Mouse (Mus musculus) megakaryocyte, embryonic 14.5 days (primary cell): ENCODE results near the gene Mfsd6. TPM values are rescaled to one million over a fixed set of nuclear protein-coding genes. Genes with fewer than 3 reads are reported as not detected.

Experiments used
- H3K27me3 ChIP-seq: replicated peaks from 2 replicates; pipeline ENCODE3; 2012; ENCODE audit warnings: inconsistent platforms
- H3K36me3 ChIP-seq: replicated peaks from 2 replicates; pipeline ENCODE3; 2012; ENCODE audit warnings: low read length, inconsistent platforms, mixed read lengths
- H3K4me1 ChIP-seq: 2 replicates; pipeline ENCODE4 v1.6.1; 2012; ENCODE audit warnings: inconsistent platforms
- H3K4me3 ChIP-seq: replicated peaks from 2 replicates; pipeline ENCODE3; 2012; ENCODE audit warnings: moderate library complexity, mild to moderate bottlenecking, inconsistent platforms
- H3K9me3 ChIP-seq: 2 replicates; pipeline ENCODE4 v1.6.1; 2012; ENCODE audit warnings: inconsistent platforms
- FLI1 ChIP-seq: IDR thresholded peaks from 2 replicates; pipeline ENCODE4 v1.6.1; 2012; ENCODE audit warnings: low read length, inconsistent platforms, mixed read lengths
- GATA1 ChIP-seq: IDR thresholded peaks from 3 replicates; pipeline ENCODE4 v1.6.1; 2012; ENCODE audit warnings: mixed read lengths, low read length, inconsistent platforms, borderline replicate concordance
- polyA plus RNA-seq: library from polyadenylated mRNA; stranded (reverse); fragments of >175 nt; gene quantifications from 2 replicates; pipeline ENCODE4 v1.2.3, GENCODE M21; 2012; ENCODE audit warnings: low replicate concordance; ENCODE audit not compliant: insufficient read depth

Mfsd6 gene
- polyA plus RNA-seq: 4.1 and 4.4 TPM in 2 replicates

- Histone ChIP-seq H3K36me3 (peaks cover 2% of the 10 kb centered on the region), H3K27me3 (no peaks in the 10 kb centered on the region), H3K9me3 (no peaks in the 10 kb centered on the region), H3K4me3 (peak within 1 kb of the TSS; percentile 99), H3K4me1 (peaks cover 63% of the 10 kb centered on the region)
- TF ChIP-seq FLI1 (no peak), GATA1 (no peak)
These were observed at the start of gene Mfsd6 for GRCm38 (mm10) chr1:52727056-52727900. Mfsd6 (minus strand) TSS chr1:52727462.

- Histone ChIP-seq H3K4me3 (peak overlapping the region; percentile 64), H3K27me3 (no peaks in the 10 kb centered on the region), H3K36me3 (no peaks in the 10 kb centered on the region), H3K9me3 (no peaks in the 10 kb centered on the region), H3K4me1 (peaks cover 38% of the 10 kb centered on the region)
- TF ChIP-seq GATA1 (no peak), FLI1 (no peak)
These were observed 38.2 kb upstream of the Mfsd6 start for GRCm38 (mm10) chr1:52765176-52766111.

- Histone ChIP-seq H3K4me3 (peak overlapping the region; percentile 90), H3K9me3 (no peaks in the 10 kb centered on the region), H3K36me3 (no peaks in the 10 kb centered on the region), H3K27me3 (no peaks in the 10 kb centered on the region), H3K4me1 (peaks cover 37% of the 10 kb centered on the region)
- TF ChIP-seq GATA1: no peak
- no peak for TF ChIP-seq FLI1
These were observed 36.9 kb upstream of the Mfsd6 start for GRCm38 (mm10) chr1:52763894-52764809.

GRCm38 (mm10) chr1:52758174-52758573 lies 30.9 kb upstream of the Mfsd6 start:
- Histone ChIP-seq H3K9me3 (no peaks in the 10 kb centered on the region), H3K27me3 (no peaks in the 10 kb centered on the region), H3K4me3 (no peak overlapping the region), H3K4me1 (peaks cover 42% of the 10 kb centered on the region), H3K36me3 (no peaks in the 10 kb centered on the region)
- TF ChIP-seq GATA1 (no peak), FLI1 (no peak)

DNA sequence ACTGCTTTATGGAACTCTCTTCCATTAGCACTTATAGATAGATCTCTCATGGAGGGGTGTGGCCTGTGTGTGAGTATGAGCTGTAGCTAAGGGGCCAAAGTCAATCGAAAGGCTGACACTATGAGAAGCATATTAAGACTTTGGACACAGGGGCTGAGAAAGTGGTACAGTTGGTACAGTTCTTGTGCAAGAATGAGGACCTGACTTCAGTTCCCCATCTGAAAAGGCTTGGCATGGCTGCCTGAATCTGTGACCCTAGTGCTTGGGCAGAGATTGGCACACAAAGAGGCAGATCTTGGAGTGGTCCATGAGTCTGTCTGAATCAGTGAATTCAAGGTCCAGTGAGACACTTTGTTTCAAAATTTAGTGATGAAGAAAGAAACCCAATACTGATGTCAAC lies 27.1 kb upstream of the Mfsd6 start:
- TF ChIP-seq FLI1 (no peak), GATA1 (no peak)
- Histone ChIP-seq H3K27me3 (no peaks in the 10 kb centered on the region), H3K9me3 (no peaks in the 10 kb centered on the region), H3K4me3 (no peak overlapping the region), H3K4me1 (peaks cover 65% of the 10 kb centered on the region), H3K36me3 (no peaks in the 10 kb centered on the region)

DNA sequence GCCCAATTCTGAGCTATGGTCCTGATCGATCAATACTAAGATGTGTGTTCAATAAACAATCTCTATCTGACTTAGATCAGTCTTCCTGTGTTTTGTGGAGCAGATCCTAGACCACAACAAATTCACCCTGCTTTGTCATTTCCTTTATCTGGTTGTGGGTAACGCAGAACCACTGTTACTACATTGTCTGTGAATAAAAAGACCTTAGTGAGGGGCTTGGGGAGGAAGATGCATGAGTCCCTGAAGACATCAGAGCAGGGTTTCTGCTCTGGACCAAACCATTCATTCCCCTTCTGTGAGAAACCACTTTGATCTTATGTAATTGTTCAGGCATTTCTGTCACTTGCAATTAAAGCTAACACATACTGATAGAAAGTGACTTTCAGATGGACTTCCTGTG lies 26.6 kb upstream of the Mfsd6 start:
- Histone ChIP-seq H3K27me3 (no peaks in the 10 kb centered on the region), H3K4me1 (peaks cover 64% of the 10 kb centered on the region), H3K36me3 (no peaks in the 10 kb centered on the region), H3K4me3 (no peak overlapping the region), H3K9me3 (no peaks in the 10 kb centered on the region)
- TF ChIP-seq GATA1 (no peak), FLI1 (no peak)

DNA sequence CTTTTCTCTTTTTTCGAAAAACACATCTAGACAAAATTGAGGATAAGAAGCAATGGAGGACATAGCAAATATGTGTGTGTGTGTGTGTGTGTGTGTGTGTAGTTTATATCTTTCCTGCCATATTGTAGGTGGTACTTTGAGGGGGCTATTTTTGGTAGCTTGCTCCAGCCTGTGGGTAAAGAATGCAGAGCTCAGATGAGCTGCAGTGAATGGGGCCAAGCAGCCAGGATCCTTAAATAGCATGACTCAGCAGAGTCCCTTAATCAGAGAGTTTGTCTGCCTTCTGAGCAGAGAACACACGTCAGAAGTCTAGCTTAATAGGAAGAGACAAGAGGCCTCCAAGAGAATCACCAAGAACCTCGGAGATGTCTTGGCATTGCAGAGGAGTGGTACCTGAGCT lies 25.4 kb upstream of the Mfsd6 start:
- H3K4me1 ChIP-seq: peaks cover 64% of the 10 kb centered on the region
- no peaks in the 10 kb centered on the region for H3K36me3 ChIP-seq
- TF ChIP-seq GATA1 (no peak), FLI1 (no peak)
- H3K9me3 ChIP-seq: no peaks in the 10 kb centered on the region
- H3K27me3 ChIP-seq: no peaks in the 10 kb centered on the region
- peak overlapping the region; percentile 62 for H3K4me3 ChIP-seq

GRCm38 (mm10) chr1:52751634-52752033 lies 24.4 kb upstream of the Mfsd6 start:
- no peaks in the 10 kb centered on the region for H3K9me3 ChIP-seq
- no peaks in the 10 kb centered on the region for H3K27me3 ChIP-seq
- H3K36me3 ChIP-seq: no peaks in the 10 kb centered on the region
- peaks cover 69% of the 10 kb centered on the region for H3K4me1 ChIP-seq
- peak overlapping the region; percentile 2 for H3K4me3 ChIP-seq
- TF ChIP-seq GATA1 (no peak), FLI1 (no peak)

DNA sequence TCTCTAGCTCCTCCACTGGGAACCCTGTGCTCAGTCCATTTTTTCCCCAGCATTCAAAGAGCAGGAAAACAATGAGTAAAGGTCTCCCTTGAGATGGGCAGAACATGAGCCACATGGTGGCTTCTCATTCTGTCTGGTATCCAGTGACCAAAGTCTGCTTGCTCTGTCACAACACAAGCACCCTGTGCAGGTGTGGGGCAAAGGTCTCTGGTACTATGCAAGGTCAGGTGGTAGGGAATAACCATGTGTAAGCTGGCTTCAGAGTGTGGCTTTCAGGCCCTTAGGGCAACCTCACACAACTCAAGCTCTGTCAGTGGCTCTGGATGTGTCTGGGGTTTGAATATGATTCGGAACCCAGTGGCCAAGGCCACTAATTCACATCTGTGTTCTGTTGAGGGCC lies 22.7 kb upstream of the Mfsd6 start:
- TF ChIP-seq FLI1 (no peak), GATA1 (no peak)
- no peaks in the 10 kb centered on the region for H3K9me3 ChIP-seq
- H3K36me3 ChIP-seq: no peaks in the 10 kb centered on the region
- H3K4me1 ChIP-seq: peaks cover 74% of the 10 kb centered on the region
- H3K27me3 ChIP-seq: no peaks in the 10 kb centered on the region
- no peak overlapping the region for H3K4me3 ChIP-seq
